16 mouse cellular contexts compared by ENCODE assay signal in genomic region chr10:43977353-43977752, GRCm38 (mm10).
DNase-seq lines count a peak whose midpoint lies in the region; TF ChIP-seq lines count a peak whose summit lies in the region.
"Had no signal": no experiment of that assay in that cellular context is flagged by ENCODE, and none has a peak within 500 bp of the region (broad histone marks: within the 10 kb centered on the region; RNA-seq: fewer than 3 reads in every experiment).

No protein-coding gene starts in this region.

- peak overlapping the region; percentile 44 for H3K27ac ChIP-seq in gastrocnemius, adult 2 months
- H3K27ac ChIP-seq: hindbrain, embryonic 15.5 days; left cerebral cortex, adult 2 months; liver, embryonic 14.5 days; midbrain, embryonic 13.5 days; neural tube, embryonic 13.5 days had no signal

- peak; percentile 40 for DNase-seq in gastrocnemius, adult 2 months
- DNase-seq in gastrocnemius, postnatal 4 days (ENCODE audit: low spot score in 2 of 2) = no peak
- peak; percentile 47 for DNase-seq in ES-CJ7 (ENCODE audit: low read depth, low spot score)
- DNase-seq in heart, postnatal 36 days = peak; percentile 19 to 31
- DNase-seq in lung, postnatal 14 days = peak; percentile 22
- DNase-seq in left cerebral cortex, postnatal 36 days (ENCODE audit: low spot score in 2 of 2) = no peak
- DNase-seq in urinary bladder, postnatal 10 days (ENCODE audit: low spot score) = no peak
- DNase-seq in layer of hippocampus, postnatal 25 days (ENCODE audit: extremely low spot score in 1 of 2, low spot score in 1 of 2) = no peak
- DNase-seq: embryo, embryonic 11 days; gastrocnemius, postnatal 14 days; right cerebral cortex, postnatal 25 days had no signal

- H3K4me3 ChIP-seq in gastrocnemius, adult 2 months = no peak overlapping the region
- H3K4me3 ChIP-seq: hindbrain, embryonic 15.5 days; left cerebral cortex, adult 2 months; midbrain, embryonic 13.5 days; neural tube, embryonic 13.5 days had no signal

- TF ChIP-seq CTCF in gastrocnemius, adult 2 months (IDR thresholded peaks at IDR 0.05) = no peak

- intact Hi-C loops in gastrocnemius, adult 2 months (cut with DNase I) = no loop called here
- intact Hi-C loops in heart, postnatal 36 days (cut with DNase I) = no loop called here
- intact Hi-C loops in left cerebral cortex, postnatal 36 days (cut with DNase I) = no loop called here

Comparison
In these comparisons a context has a peak if more than half of its experiments do, and no peak if none do; other contexts are left out.
1. DNase-seq: peak in gastrocnemius, adult 2 months (single experiment), ES-CJ7 (single experiment), heart, postnatal 36 days (2 of 2) and lung, postnatal 14 days (single experiment); none in gastrocnemius, postnatal 4 days (0 of 2), left cerebral cortex, postnatal 36 days (0 of 2), urinary bladder, postnatal 10 days (single experiment) and layer of hippocampus, postnatal 25 days (0 of 2).